Mouse (Mus musculus) hindbrain, embryonic 12.5 days (tissue): ENCODE data around the gene Epb41. TPM values are rescaled to one million over a fixed set of nuclear protein-coding genes. Genes with fewer than 3 reads are reported as not detected.

ENCODE experiments used
- ATAC-seq: fragments of 200-750 bp; cut with Nextera tagmentation; 2 replicates; pipeline ENCODE4 v1.8.0; 2017; ENCODE audit warnings: moderate TSS enrichment; ENCODE audit not compliant: low FRiP score
- H3K27ac ChIP-seq: fragments of 300-500 bp; sonication (generic); 2 replicates; pipeline ENCODE4 v1.5.1; 2016; ENCODE audit warnings: mild to moderate bottlenecking
- H3K27me3 ChIP-seq: fragments of 300-500 bp; sonication (generic); 2 replicates; pipeline ENCODE4 v1.6.1; 2016; ENCODE audit warnings: mild to moderate bottlenecking
- H3K36me3 ChIP-seq: fragments of 300-500 bp; sonication (generic); 2 replicates; pipeline ENCODE4 v1.6.1; 2016; ENCODE audit warnings: mild to moderate bottlenecking
- H3K4me1 ChIP-seq: fragments of 300-500 bp; sonication (generic); 2 replicates; pipeline ENCODE4 v1.6.1; 2016
- H3K4me2 ChIP-seq: fragments of 300-500 bp; sonication (generic); replicated peaks from 2 replicates; pipeline ENCODE4 v1.6.1; 2016; ENCODE audit warnings: mild to moderate bottlenecking
- H3K4me3 ChIP-seq: fragments of 300-500 bp; sonication (generic); 2 replicates; pipeline ENCODE4 v1.5.1; 2016; ENCODE audit warnings: mild to moderate bottlenecking
- H3K9ac ChIP-seq: fragments of 300-500 bp; sonication (generic); 2 replicates; pipeline ENCODE4 v1.6.1; 2016; ENCODE audit warnings: mild to moderate bottlenecking, moderate library complexity
- H3K9me3 ChIP-seq: fragments of 300-500 bp; sonication (generic); replicated peaks from 2 replicates; pipeline ENCODE4 v1.6.1; 2016; ENCODE audit warnings: mild to moderate bottlenecking
- WGBS: fragments of 180-500 bp; shearing (Covaris S2); methylation state at CpG from one replicate; pipeline ENCODE4 v1.1.7; 2016; 5-methylcytosine and 5-hydroxymethylcytosine counted together
- polyA plus RNA-seq: library from polyadenylated mRNA; unstranded; fragments of >200 nt; fragmentation: Nextera tagmentation; extraction: Ambion mirVana; gene quantifications from 2 replicates; pipeline ENCODE4 v1.2.1, GENCODE M21; 2016

Gene Epb41
- 198 and 210 TPM in 2 replicates for polyA plus RNA-seq

DNA sequence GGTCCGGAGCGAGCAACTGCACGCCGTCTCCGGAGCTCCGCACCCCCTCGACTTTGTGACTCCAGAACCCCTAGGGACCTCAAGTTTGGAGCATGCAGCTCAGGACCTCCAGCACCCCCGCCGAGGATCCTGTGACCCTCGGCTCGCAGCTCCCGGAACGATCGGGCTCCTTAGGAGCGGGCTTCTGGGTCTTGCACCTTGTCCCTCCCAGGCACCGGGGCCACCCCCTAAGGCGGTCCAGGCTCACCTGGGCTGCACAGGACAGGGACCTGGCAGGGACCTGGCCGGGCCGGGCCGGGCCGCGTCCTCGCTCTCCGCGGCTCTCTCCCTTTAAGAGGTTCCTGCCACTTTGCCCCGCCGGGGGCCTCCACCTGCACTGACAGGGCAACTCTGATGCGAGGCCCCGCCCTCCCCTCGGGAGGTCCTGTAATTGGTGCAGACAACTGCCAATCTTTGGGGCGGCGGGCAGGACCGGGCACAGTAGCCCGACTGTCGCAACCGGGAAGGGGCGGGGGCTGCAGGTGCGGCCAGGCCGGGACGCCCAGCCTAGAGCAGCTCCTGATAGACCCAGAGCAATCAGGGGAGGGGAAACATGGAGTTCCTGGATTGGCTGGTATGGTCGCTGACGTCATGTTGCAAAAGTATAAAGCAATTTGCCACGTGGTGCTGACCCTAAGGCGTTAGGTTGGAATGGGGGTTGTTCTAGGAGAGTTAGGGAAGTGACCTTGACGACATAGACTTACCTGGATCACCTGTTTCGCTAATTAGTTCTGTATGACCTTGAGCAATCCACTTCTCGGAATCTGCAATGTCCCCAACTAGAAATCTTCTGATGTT lies at the start of gene Epb41:
TSS of gene Epb41 (minus strand) at position 389 of the 837 bp plus-strand sequence.
- H3K4me2 ChIP-seq, result peak within 1 kb of the TSS; percentile 99
- peak within 1 kb of the TSS; percentile 71 for H3K9ac ChIP-seq
- H3K4me1 ChIP-seq, result peaks cover 24% of the 10 kb centered on the region
- peak within 1 kb of the TSS; percentile 17; the same call in 1 of the 2 replicates for H3K27ac ChIP-seq
- peak within 1 kb of the TSS; percentile 78 for H3K4me3 ChIP-seq
- H3K9me3 ChIP-seq, result no peaks in the 10 kb centered on the region
- WGBS, result 2% methylated on average over 47 of the region's 47 CpGs
- peak; percentile 92 for ATAC-seq
- no peaks in the 10 kb centered on the region for H3K36me3 ChIP-seq
- peaks cover 11% of the 10 kb centered on the region for H3K27me3 ChIP-seq

GRCm38 (mm10) chr4:132123166-132123565 lies 48.0 kb upstream of the Epb41 start:
- Histone ChIP-seq H3K27me3 (0 out of 2 replicates have a peak, but pooled peaks cover 2% of the 10 kb centered on the region), H3K4me2 (no peak overlapping the region), H3K4me1 (no peaks in the 10 kb centered on the region), H3K27ac (no peak overlapping the region), H3K9ac (no peak overlapping the region), H3K4me3 (no peak overlapping the region), H3K36me3 (no peaks in the 10 kb centered on the region), H3K9me3 (no peaks in the 10 kb centered on the region)
- 90% methylated on average over 1 of the region's 1 CpGs for WGBS
- ATAC-seq, result no peak

DNA sequence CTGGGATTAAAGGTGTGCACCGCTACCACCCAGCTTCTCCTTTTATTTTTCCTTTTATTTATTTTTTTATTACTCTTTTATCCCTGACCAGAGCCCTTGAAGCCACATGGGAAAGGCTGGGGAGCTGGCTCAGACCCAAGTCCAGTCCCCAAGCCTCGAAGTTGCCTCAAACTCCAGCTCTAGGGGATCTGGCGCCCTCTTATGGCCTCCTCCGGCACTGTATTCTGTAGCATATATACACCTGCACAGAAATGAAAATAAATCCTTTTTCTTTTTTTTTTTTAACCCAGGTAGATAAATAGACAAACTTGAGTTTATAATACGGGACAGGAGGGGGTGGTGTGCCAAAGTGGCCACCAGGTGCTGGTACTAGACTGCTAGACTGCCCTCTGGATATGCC lies 46.6 kb upstream of the Epb41 start:
- no peak for ATAC-seq
- H3K4me3 ChIP-seq, result no peak overlapping the region
- H3K27me3 ChIP-seq, result 0 out of 2 replicates have a peak, but pooled peaks cover 4% of the 10 kb centered on the region
- H3K27ac ChIP-seq, result no peak overlapping the region
- H3K4me2 ChIP-seq, result no peak overlapping the region
- no peaks in the 10 kb centered on the region for H3K36me3 ChIP-seq
- no peak overlapping the region for H3K9ac ChIP-seq
- WGBS, result 85% methylated on average over 5 of the region's 5 CpGs
- no peaks in the 10 kb centered on the region for H3K9me3 ChIP-seq
- H3K4me1 ChIP-seq, result no peaks in the 10 kb centered on the region

DNA sequence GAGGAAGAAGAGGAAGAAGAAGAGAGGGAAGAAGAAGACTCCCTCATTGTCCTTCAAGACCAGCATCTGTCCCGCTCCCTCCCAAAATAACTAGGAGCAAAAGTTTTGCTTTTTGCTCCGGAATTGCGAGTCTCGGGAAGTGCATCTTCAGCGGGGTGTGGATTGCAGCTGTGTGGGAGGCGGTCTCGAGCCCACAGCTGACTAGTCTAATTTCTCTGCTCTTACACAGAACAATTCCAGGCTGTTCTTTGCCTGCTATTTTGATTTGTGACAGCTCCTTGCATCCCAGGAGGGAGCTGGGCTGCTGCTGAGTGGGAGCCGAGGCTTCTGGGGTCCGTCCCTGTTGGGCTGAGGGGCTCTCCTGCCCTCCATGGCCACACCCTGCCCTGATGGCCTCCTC lies 44.4 kb upstream of the Epb41 start:
- H3K27me3 ChIP-seq, result peaks cover 11% of the 10 kb centered on the region
- H3K36me3 ChIP-seq, result no peaks in the 10 kb centered on the region
- no peak overlapping the region for H3K4me3 ChIP-seq
- no peak overlapping the region for H3K4me2 ChIP-seq
- WGBS, result 73% methylated on average over 9 of the region's 9 CpGs
- no peak overlapping the region for H3K9ac ChIP-seq
- no peaks in the 10 kb centered on the region for H3K4me1 ChIP-seq
- no peaks in the 10 kb centered on the region for H3K9me3 ChIP-seq
- no peak overlapping the region for H3K27ac ChIP-seq
- ATAC-seq, result no peak

GRCm38 (mm10) chr4:132116315-132116714 lies 41.2 kb upstream of the Epb41 start:
- Histone ChIP-seq H3K4me2 (no peak overlapping the region), H3K4me1 (peaks cover 8% of the 10 kb centered on the region; the same call in 1 of the 2 replicates), H3K9ac (no peak overlapping the region), H3K9me3 (no peaks in the 10 kb centered on the region), H3K27me3 (peaks cover 33% of the 10 kb centered on the region), H3K36me3 (no peaks in the 10 kb centered on the region), H3K4me3 (no peak overlapping the region), H3K27ac (no peak overlapping the region)
- 89% methylated on average over 4 of the region's 4 CpGs for WGBS
- ATAC-seq, result no peak

DNA sequence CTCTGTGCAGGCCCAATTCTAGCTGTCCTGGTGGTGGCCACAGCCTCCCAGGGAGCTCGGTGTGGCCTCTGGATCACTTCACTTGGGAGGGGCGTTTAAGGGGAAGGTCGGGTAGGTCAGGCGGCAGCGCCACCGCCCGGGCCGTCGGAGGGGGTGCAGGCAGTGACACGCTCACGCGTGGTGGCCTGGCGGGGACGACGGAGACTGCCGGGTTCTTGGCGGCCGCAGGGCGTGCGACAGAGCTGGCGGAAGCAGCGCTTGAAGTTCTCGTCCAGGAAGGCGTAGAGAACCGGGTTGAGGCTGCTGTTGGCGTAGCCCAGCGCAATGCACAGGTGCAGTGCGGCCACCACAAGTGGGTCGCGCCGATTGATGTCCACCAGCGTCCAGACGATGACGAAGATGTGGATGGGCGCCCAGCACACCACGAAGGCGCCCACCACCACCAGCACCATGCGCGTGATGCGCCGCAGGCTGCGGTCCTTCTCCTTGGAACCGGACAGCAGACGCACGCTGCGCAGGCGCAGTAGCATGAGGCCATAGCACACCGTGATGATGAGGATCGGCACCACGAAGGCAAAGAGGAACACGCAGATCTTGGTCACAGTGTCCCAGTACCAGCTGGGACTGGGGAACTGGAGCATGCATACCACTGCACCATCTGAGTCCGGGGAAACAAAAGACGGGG lies 38.4 kb upstream of the Epb41 start:
- no peak overlapping the region for H3K27ac ChIP-seq
- 0 out of 2 replicates have a peak, but pooled peaks have one; percentile 13 for ATAC-seq
- WGBS, result 42% methylated on average over 53 of the region's 53 CpGs

DNA sequence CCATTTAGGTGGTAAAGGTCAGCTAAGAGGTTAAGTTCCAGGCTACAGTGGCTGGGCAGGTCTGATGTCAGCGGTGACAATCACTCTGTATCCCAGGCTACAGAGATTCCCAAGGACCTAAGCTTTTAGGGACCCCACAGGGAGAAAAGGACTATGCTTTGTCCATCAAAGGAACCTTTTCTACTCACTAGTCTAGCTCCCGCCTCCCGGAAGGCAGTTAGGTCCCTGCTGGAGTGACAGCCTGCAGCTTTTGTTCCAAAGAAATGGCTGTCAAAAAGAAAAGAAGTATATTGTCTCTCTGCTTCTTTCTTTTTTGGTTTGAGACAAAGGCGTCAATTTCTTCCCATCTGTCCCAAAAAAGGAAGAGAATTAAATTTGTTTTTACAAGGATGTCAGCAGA lies 36.1 kb upstream of the Epb41 start:
- Histone ChIP-seq H3K4me2 (no peak overlapping the region), H3K36me3 (no peaks in the 10 kb centered on the region), H3K4me1 (peaks cover 16% of the 10 kb centered on the region; the same call in 1 of the 2 replicates), H3K27ac (no peak overlapping the region), H3K4me3 (no peak overlapping the region), H3K9ac (no peak overlapping the region), H3K27me3 (peaks cover 30% of the 10 kb centered on the region), H3K9me3 (no peaks in the 10 kb centered on the region)
- ATAC-seq, result no peak
- 35% methylated on average over 4 of the region's 4 CpGs for WGBS

More for the DNA sequence above, 38.4 kb upstream of the Epb41 start:
- Histone ChIP-seq H3K4me1 (peaks cover 16% of the 10 kb centered on the region; the same call in 1 of the 2 replicates), H3K9ac (0 out of 2 replicates have a peak overlapping the region, but pooled peaks have one; percentile 8), H3K4me3 (peak overlapping the region; percentile 26), H3K4me2 (peak overlapping the region; percentile 46), H3K27me3 (peaks cover 37% of the 10 kb centered on the region), H3K9me3 (no peaks in the 10 kb centered on the region), H3K36me3 (no peaks in the 10 kb centered on the region)

GRCm38 (mm10) chr4:132108221-132108620 lies 33.1 kb upstream of the Epb41 start:
- Histone ChIP-seq H3K4me2 (no peak overlapping the region), H3K27ac (no peak overlapping the region), H3K36me3 (no peaks in the 10 kb centered on the region), H3K9ac (no peak overlapping the region), H3K27me3 (peaks cover 14% of the 10 kb centered on the region), H3K4me3 (no peak overlapping the region), H3K4me1 (peaks cover 16% of the 10 kb centered on the region; the same call in 1 of the 2 replicates), H3K9me3 (no peaks in the 10 kb centered on the region)
- no peak for ATAC-seq
- 94% methylated on average over 7 of the region's 7 CpGs for WGBS

DNA sequence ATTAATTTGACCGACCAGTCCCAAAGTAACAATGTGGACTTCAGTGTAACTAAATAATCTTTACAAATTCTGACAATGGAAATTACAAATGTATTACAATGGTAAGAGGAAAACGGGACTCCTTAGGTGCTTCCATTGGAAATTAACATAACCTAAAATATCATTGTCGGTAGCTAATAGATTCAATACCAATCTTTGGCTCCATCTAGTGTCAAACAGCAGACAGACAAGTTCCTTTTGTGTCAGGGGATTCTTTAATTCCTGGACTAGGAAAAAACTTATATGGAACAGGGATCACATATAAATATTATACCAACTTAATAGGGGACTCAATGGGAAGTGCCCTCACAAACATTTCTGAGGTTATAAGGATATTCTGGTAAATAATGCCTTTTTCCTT lies 26.0 kb upstream of the Epb41 start:
- Histone ChIP-seq H3K27me3 (no peaks in the 10 kb centered on the region), H3K36me3 (no peaks in the 10 kb centered on the region), H3K9ac (no peak overlapping the region), H3K9me3 (no peaks in the 10 kb centered on the region), H3K4me2 (no peak overlapping the region), H3K4me3 (no peak overlapping the region), H3K4me1 (0 out of 2 replicates have a peak, but pooled peaks cover 3% of the 10 kb centered on the region), H3K27ac (no peak overlapping the region)
- WGBS, result 42% methylated on average over 3 of the region's 3 CpGs
- no peak for ATAC-seq

GRCm38 (mm10) chr4:132099548-132099947 lies 24.4 kb upstream of the Epb41 start:
- no peak for ATAC-seq
- H3K27ac ChIP-seq, result no peak overlapping the region
- no peak overlapping the region for H3K4me3 ChIP-seq
- H3K4me1 ChIP-seq, result 0 out of 2 replicates have a peak, but pooled peaks cover 3% of the 10 kb centered on the region
- H3K4me2 ChIP-seq, result no peak overlapping the region
- no peak overlapping the region for H3K9ac ChIP-seq
- H3K27me3 ChIP-seq, result no peaks in the 10 kb centered on the region; the same call in 1 of the 2 replicates
- 80% methylated on average over 5 of the region's 5 CpGs for whole genome bisulfite sequencing
- no peaks in the 10 kb centered on the region for H3K36me3 ChIP-seq
- H3K9me3 ChIP-seq, result no peaks in the 10 kb centered on the region

- no peak for ATAC-seq
- H3K4me3 ChIP-seq, result no peak overlapping the region
- H3K4me2 ChIP-seq, result no peak overlapping the region
- H3K9me3 ChIP-seq, result no peaks in the 10 kb centered on the region
- no peak overlapping the region for H3K9ac ChIP-seq
- H3K36me3 ChIP-seq, result no peaks in the 10 kb centered on the region
- no peaks in the 10 kb centered on the region; the same call in 1 of the 2 replicates for H3K27me3 ChIP-seq
- no peak overlapping the region for H3K27ac ChIP-seq
- no peaks in the 10 kb centered on the region for H3K4me1 ChIP-seq
- WGBS, result 81% methylated on average over 7 of the region's 7 CpGs
These were observed 19.9 kb upstream of the Epb41 start for GRCm38 (mm10) chr4:132095043-132095442.

GRCm38 (mm10) chr4:132093928-132094327 lies 18.8 kb upstream of the Epb41 start:
- 90% methylated on average over 5 of the region's 5 CpGs for WGBS
- no peaks in the 10 kb centered on the region for H3K36me3 ChIP-seq
- H3K9ac ChIP-seq, result no peak overlapping the region
- no peaks in the 10 kb centered on the region for H3K4me1 ChIP-seq
- no peaks in the 10 kb centered on the region for H3K9me3 ChIP-seq
- H3K27ac ChIP-seq, result no peak overlapping the region
- no peak overlapping the region for H3K4me3 ChIP-seq
- ATAC-seq, result no peak
- no peak overlapping the region for H3K4me2 ChIP-seq
- H3K27me3 ChIP-seq, result no peaks in the 10 kb centered on the region; the same call in 1 of the 2 replicates
